Mouse (Mus musculus): ENCODE data around the gene Vmn1r189. TPM values are rescaled to one million over a fixed set of nuclear protein-coding genes. Genes with fewer than 3 reads are reported as not detected.
A peak's percentile ranks its signal among the peaks of the same experiment; 100 is the strongest.
"Not testable (repeated sequence)": the region's sequence is repeated elsewhere in the genome, so short reads cannot be mapped to it uniquely, and the experiment has no call there.

Vmn1r189 gene
- not detected in 2 replicates for polyA plus RNA-seq (2016; fragmentation: Nextera tagmentation; extraction: Ambion mirVana)

GRCm38 (mm10) chr13:22105724-22106123 is at the start of gene Vmn1r189:
Gene Vmn1r189 (minus strand): TSS chr13:22105824.
- H3K36me3 ChIP-seq; H3K27me3 ChIP-seq (ENCODE audit: insufficient read depth, poor library complexity, severe bottlenecking); H3K27ac ChIP-seq; H3K4me3 ChIP-seq; H3K4me1 ChIP-seq; H3K9me3 ChIP-seq; DNase-seq (ENCODE audit: low spot score): not testable (repeated sequence)
- WGBS: 64% methylated on average over 2 of the region's 2 CpGs

DNA sequence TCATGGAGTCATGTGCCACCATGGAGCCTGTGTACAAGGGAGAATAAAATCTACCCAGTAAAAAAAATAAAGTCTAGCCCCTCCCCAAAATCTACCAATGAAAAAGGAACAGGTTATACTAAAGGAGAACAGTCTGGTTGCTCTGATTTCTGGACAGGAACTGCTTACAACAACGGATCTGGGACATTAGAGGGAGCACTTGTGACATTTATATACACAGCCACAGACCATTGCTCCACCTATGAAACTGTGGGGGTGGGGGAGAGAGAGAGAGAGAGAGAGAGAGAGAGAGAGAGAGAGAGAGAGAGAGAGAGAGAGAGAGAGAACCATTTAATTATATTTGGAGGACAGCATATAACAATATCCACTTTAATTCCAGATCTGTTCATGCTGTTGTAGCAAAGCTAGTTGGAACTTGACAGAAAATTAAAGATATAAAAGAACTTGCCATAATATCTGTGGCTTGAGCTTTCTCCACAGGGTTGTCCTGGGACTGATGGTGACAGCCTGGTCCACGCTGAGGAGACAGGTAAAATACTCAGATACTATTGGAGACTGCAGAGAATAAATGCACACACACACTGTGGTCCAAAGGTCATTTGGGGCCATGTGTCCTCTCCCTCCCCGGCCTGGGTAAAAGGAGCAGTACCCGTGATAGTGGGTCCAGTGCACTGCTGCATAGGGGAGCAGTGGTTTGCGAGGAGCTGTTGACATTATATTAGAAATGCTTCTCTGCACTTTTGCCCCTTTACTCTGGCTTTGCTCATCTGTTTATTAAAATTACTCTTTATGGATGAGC is 31.1 kb upstream of the Vmn1r189 start:
- WGBS: 76% methylated on average over 5 of the region's 5 CpGs

DNA sequence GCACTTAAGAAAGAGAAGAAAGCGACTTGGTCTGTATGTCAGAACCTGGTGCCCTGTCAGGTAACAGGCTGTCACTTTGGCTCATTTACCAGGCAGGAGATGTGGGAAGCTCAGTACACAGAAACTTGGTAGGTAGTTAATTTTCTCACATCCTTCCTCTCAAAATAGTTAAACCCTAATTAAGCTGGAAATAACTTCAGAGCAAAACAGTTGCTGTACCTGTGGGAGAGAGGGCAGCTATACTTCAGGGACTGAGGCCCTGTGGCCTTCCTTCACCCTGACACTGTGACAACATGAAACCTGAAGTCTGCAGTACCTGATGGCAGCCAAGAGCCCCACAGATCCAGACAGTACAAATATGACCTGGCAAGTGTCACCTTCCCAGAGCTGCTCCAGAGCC is 21.5 kb downstream of the Vmn1r189 start, which contains the start of gene Vmn1r188:
Gene Vmn1r188 (plus strand): TSS at position 301 of the 400 bp plus-strand sequence.
- not testable (repeated sequence) for H3K27me3 ChIP-seq (ENCODE audit: insufficient read depth, poor library complexity, severe bottlenecking); H3K4me3 ChIP-seq; DNase-seq (ENCODE audit: low spot score); H3K4me1 ChIP-seq; H3K9me3 ChIP-seq; H3K27ac ChIP-seq; H3K36me3 ChIP-seq
- 74% methylated on average over 1 of the region's 1 CpGs for WGBS

More for the DNA sequence above, 31.1 kb upstream of the Vmn1r189 start:
- not testable (repeated sequence) for H3K27me3 ChIP-seq (ENCODE audit: insufficient read depth, poor library complexity, severe bottlenecking); H3K27ac ChIP-seq; DNase-seq (ENCODE audit: low spot score); H3K4me1 ChIP-seq; H3K9me3 ChIP-seq; H3K4me3 ChIP-seq; H3K36me3 ChIP-seq

- H3K9me3 ChIP-seq: 0 out of 2 replicates have a peak, but pooled peaks cover 2% of the 10 kb centered on the region
- no peak overlapping the region for H3K27ac ChIP-seq
- 47% methylated on average over 1 of the region's 1 CpGs for WGBS
- H3K36me3 ChIP-seq: no peaks in the 10 kb centered on the region
- no peaks in the 10 kb centered on the region for H3K27me3 ChIP-seq (ENCODE audit: insufficient read depth, poor library complexity, severe bottlenecking)
- H3K4me3 ChIP-seq: no peak overlapping the region
- no peaks in the 10 kb centered on the region for H3K4me1 ChIP-seq
- no peak for DNase-seq (ENCODE audit: low spot score)
Observed at GRCm38 (mm10) chr13:22063468-22063867, 42.2 kb downstream of the Vmn1r189 start.

DNA sequence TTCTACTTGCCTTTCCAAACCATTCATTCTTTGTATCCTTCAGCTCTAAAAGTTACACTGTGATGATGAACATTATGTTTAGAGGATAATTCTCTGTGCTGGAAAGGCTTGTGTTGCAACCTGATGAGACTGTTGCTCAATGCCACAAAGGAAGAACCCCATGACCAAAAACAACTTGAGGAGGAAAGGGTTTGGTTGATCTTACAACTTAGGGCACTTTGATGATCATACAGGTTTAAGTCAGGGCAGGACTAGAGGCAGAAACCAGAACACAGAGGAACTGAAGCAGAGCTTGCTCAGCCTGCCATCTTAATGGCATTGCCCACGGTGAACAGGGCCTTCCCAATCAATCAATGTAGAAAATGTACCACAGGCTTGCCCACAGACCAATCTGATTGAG is 44.2 kb downstream of the Vmn1r189 start:
- Histone ChIP-seq H3K27ac (no peak overlapping the region), H3K36me3 (no peaks in the 10 kb centered on the region), H3K27me3 (ENCODE audit: insufficient read depth, poor library complexity, severe bottlenecking) (no peaks in the 10 kb centered on the region), H3K4me3 (no peak overlapping the region), H3K9me3 (0 out of 2 replicates have a peak, but pooled peaks cover 1% of the 10 kb centered on the region), H3K4me1 (no peaks in the 10 kb centered on the region)
- WGBS: 72% methylated on average over 1 of the region's 1 CpGs
- no peak for DNase-seq (ENCODE audit: low spot score)

DNA sequence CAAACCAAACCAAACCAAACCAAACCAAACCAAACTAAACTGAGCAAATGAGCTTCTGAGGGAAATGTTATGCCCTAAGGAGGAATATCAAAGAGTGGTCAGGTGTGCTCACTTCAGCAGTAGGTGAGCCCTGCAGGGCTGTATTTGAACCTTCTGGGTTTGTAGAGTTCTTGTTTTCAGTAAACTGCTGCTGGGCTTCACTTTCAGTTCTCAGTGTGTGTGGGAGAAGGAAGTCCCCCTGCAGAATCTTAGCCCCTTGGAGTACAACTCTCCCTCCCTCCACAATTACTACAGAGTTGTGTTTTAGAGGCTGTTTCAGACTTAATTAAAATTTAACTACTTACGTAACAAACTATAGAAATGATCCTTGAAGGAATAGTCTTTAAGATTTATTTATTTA is 51.9 kb downstream of the Vmn1r189 start:
- WGBS: 94% methylated on average over 1 of the region's 1 CpGs
- no peak overlapping the region for H3K4me3 ChIP-seq
- no peaks in the 10 kb centered on the region for H3K4me1 ChIP-seq
- no peaks in the 10 kb centered on the region for H3K27me3 ChIP-seq (ENCODE audit: insufficient read depth, poor library complexity, severe bottlenecking)
- H3K27ac ChIP-seq: no peak overlapping the region
- no peak for DNase-seq (ENCODE audit: low spot score)
- no peaks in the 10 kb centered on the region for H3K9me3 ChIP-seq
- no peaks in the 10 kb centered on the region for H3K36me3 ChIP-seq

DNA sequence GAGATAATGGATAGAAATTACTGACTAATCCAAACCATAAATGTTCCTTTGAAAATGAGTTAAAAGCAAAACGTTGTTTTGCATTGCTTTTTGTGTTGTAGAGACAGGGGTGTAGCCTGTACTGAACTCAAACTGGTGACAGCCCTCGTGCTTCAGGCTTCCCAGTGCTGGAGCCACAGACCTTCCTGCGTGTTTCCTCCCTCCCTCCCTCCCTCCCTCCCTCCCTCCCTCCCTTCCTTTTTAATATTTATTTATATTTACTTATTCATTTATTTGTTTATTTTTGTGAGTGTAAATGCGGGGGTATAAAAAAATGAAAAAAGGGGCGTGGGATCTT is 54.1 kb downstream of the Vmn1r189 start:
- peak overlapping the region; percentile 87 for H3K27ac ChIP-seq
- no peak for DNase-seq (ENCODE audit: low spot score)
- H3K4me1 ChIP-seq: no peaks in the 10 kb centered on the region
- no peaks in the 10 kb centered on the region for H3K27me3 ChIP-seq (ENCODE audit: insufficient read depth, poor library complexity, severe bottlenecking)
- no peaks in the 10 kb centered on the region for H3K9me3 ChIP-seq
- H3K4me3 ChIP-seq: peak overlapping the region; percentile 64
- 13% methylated on average over 5 of the region's 5 CpGs for WGBS
- no peaks in the 10 kb centered on the region for H3K36me3 ChIP-seq

- Histone ChIP-seq H3K27me3 (ENCODE audit: insufficient read depth, poor library complexity, severe bottlenecking) (no peaks in the 10 kb centered on the region), H3K4me3 (peak overlapping the region; percentile 64), H3K36me3 (no peaks in the 10 kb centered on the region), H3K4me1 (no peaks in the 10 kb centered on the region), H3K9me3 (no peaks in the 10 kb centered on the region), H3K27ac (peak overlapping the region; percentile 87)
- under 1% methylated on average over 52 of the region's 52 CpGs for WGBS
- DNase-seq (ENCODE audit: low spot score): peak; percentile 97
Observed at GRCm38 (mm10) chr13:22050591-22051522, 54.8 kb downstream of the Vmn1r189 start.

Small RNA genes within 50 kb of the gene (microRNA-seq; reads per million reads assigned to microRNA genes)
- gene Gm26300: not detected

Other genes starting within 250 kb of the Vmn1r189 start
- gene Zfp184, start 160.7 kb downstream of the Vmn1r189 start, polyA plus RNA-seq (2016; fragmentation: Nextera tagmentation; extraction: Ambion mirVana): 7.4 and 9.1 TPM in 2 replicates
- gene Pom121l2, start 124.6 kb downstream of the Vmn1r189 start, polyA plus RNA-seq (2016; fragmentation: Nextera tagmentation; extraction: Ambion mirVana): 0.09 TPM in 1 of 2 replicates, not detected in the other
- gene Prss16, start 96.1 kb downstream of the Vmn1r189 start, polyA plus RNA-seq (2016; fragmentation: Nextera tagmentation; extraction: Ambion mirVana): 0.30 and 0.33 TPM in 2 replicates
- 3.5 and 4.5 TPM in 2 replicates for gene Hist1h2ah, start 70.3 kb downstream of the Vmn1r189 start, polyA plus RNA-seq (2016; fragmentation: Nextera tagmentation; extraction: Ambion mirVana)
- gene Hist1h2bk, start 70.0 kb downstream of the Vmn1r189 start, polyA plus RNA-seq (2016; fragmentation: Nextera tagmentation; extraction: Ambion mirVana): 3.1 and 6.4 TPM in 2 replicates
- 10.6 and 21.8 TPM in 2 replicates for gene Hist1h4i, start 64.5 kb downstream of the Vmn1r189 start, polyA plus RNA-seq (2016; fragmentation: Nextera tagmentation; extraction: Ambion mirVana)
- 18.7 and 42.5 TPM in 2 replicates for gene Hist1h2ag, start 62.9 kb downstream of the Vmn1r189 start, polyA plus RNA-seq (2016; fragmentation: Nextera tagmentation; extraction: Ambion mirVana)
- gene Hist1h2bj, start 62.6 kb downstream of the Vmn1r189 start, polyA plus RNA-seq (2016; fragmentation: Nextera tagmentation; extraction: Ambion mirVana): 8.3 and 12.9 TPM in 2 replicates
- not detected in 2 replicates for gene Vmn1r188, start 21.4 kb downstream of the Vmn1r189 start, polyA plus RNA-seq (2016; fragmentation: Nextera tagmentation; extraction: Ambion mirVana)
- gene Vmn1r191, start 78.1 kb upstream of the Vmn1r189 start, polyA plus RNA-seq (2016; fragmentation: Nextera tagmentation; extraction: Ambion mirVana): not detected in 2 replicates
- not detected in 2 replicates for gene Vmn1r192, start 85.3 kb upstream of the Vmn1r189 start, polyA plus RNA-seq (2016; fragmentation: Nextera tagmentation; extraction: Ambion mirVana)
- not detected in 2 replicates for gene Vmn1r193, start 117.3 kb upstream of the Vmn1r189 start, polyA plus RNA-seq (2016; fragmentation: Nextera tagmentation; extraction: Ambion mirVana)
- not detected in 2 replicates for gene Vmn1r194, start 138.4 kb upstream of the Vmn1r189 start, polyA plus RNA-seq (2016; fragmentation: Nextera tagmentation; extraction: Ambion mirVana)
- gene Vmn1r195, start 164.7 kb upstream of the Vmn1r189 start, polyA plus RNA-seq (2016; fragmentation: Nextera tagmentation; extraction: Ambion mirVana): not detected in 2 replicates
- not detected in 2 replicates for gene Vmn1r196, start 184.1 kb upstream of the Vmn1r189 start, polyA plus RNA-seq (2016; fragmentation: Nextera tagmentation; extraction: Ambion mirVana)
- gene Vmn1r197, start 218.8 kb upstream of the Vmn1r189 start, polyA plus RNA-seq (2016; fragmentation: Nextera tagmentation; extraction: Ambion mirVana): not detected in 2 replicates
- not detected in 2 replicates for gene Vmn1r198, start 244.5 kb upstream of the Vmn1r189 start, polyA plus RNA-seq (2016; fragmentation: Nextera tagmentation; extraction: Ambion mirVana)

Data from heart, embryonic 10.5 days (tissue).